Mouse (Mus musculus) heart, postnatal 0 days (tissue): Measurements from ENCODE around the gene Pbx4. TPM values are rescaled to one million over a fixed set of nuclear protein-coding genes. Genes with fewer than 3 reads are reported as not detected.

Experiments
- ATAC-seq: fragments of 200-750 bp; cut with Nextera tagmentation; 2 replicates; pipeline ENCODE4 v1.8.0; 2017; ENCODE audit warnings: low read depth, moderate number of reproducible peaks, moderate library complexity; ENCODE audit not compliant: insufficient read depth
- DNase-seq: peaks from one replicate; pipeline ENCODE4 v3.0.0-alpha.2; 2016; ENCODE audit warnings: low spot score
- H3K27ac ChIP-seq: fragments of 300-500 bp; sonication (generic); 2 replicates; pipeline ENCODE4 v1.5.1; 2014; ENCODE audit warnings: low read depth, mild to moderate bottlenecking
- H3K27me3 ChIP-seq: fragments of 300-500 bp; sonication (generic); 2 replicates; pipeline ENCODE4 v1.6.1; 2014; ENCODE audit warnings: low read length, mixed read lengths; ENCODE audit not compliant: control insufficient read depth, insufficient read depth
- H3K36me3 ChIP-seq: fragments of 300-500 bp; sonication (generic); replicated peaks from 2 replicates; pipeline ENCODE4 v1.6.1; 2014; ENCODE audit warnings: low read length, mixed read lengths; ENCODE audit not compliant: control insufficient read depth, insufficient read depth
- H3K4me1 ChIP-seq: fragments of 300-500 bp; sonication (generic); 2 replicates; pipeline ENCODE4 v1.6.1; 2014; ENCODE audit warnings: antibody characterized with exemption; ENCODE audit not compliant: control insufficient read depth, insufficient read depth
- H3K4me2 ChIP-seq: fragments of 300-500 bp; sonication (generic); 2 replicates; pipeline ENCODE4 v1.6.1; 2014; ENCODE audit warnings: low read depth, mild to moderate bottlenecking, low read length, moderate library complexity
- H3K4me3 ChIP-seq: fragments of 300-500 bp; sonication (generic); 2 replicates; pipeline ENCODE4 v1.5.1; 2014; ENCODE audit warnings: low read depth, low read length
- H3K9ac ChIP-seq: fragments of 300-500 bp; sonication (generic); replicated peaks from 2 replicates; pipeline ENCODE4 v1.6.1; 2014; ENCODE audit warnings: low read depth, low read length, mixed read lengths
- H3K9me3 ChIP-seq: fragments of 300-500 bp; sonication (generic); replicated peaks from 2 replicates; pipeline ENCODE4 v1.6.1; 2016; ENCODE audit warnings: low read length; ENCODE audit not compliant: control insufficient read depth
- CTCF ChIP-seq: IDR thresholded peaks from 2 replicates; pipeline ENCODE4 v1.5.1; 2016; ENCODE audit warnings: antibody characterized with exemption, control low read depth, low read depth
- EP300 ChIP-seq: IDR thresholded peaks from 2 replicates; pipeline ENCODE4 v1.6.1; 2016; ENCODE audit warnings: antibody characterized with exemption, low read depth
- WGBS: fragments of 180-500 bp; shearing (Covaris S2); extraction: QIAGEN DNeasy Blood & Tissue Kit; methylation state at CpG from one replicate; pipeline ENCODE4 v1.1.7; 2014; 5-methylcytosine and 5-hydroxymethylcytosine counted together
- polyA plus RNA-seq: library from polyadenylated mRNA; unstranded; fragments of >200 nt; fragmentation: Nextera tagmentation; extraction: Ambion mirVana; gene quantifications from 2 replicates; pipeline ENCODE4 v1.2.1, GENCODE M21; 2015
- total RNA-seq: library from RNA; depleted of rRNA; stranded (reverse); fragments of >200 nt; gene quantifications from 2 replicates; pipeline ENCODE4 v1.2.3, GENCODE M21; 2014; ENCODE audit warnings: low replicate concordance

The Pbx4 gene
- total and polyA plus RNA-seq, 2 experiments from 2014 or later, result 1.9 TPM; not detected in 1

- Histone ChIP-seq H3K27me3 (no peaks in the 10 kb centered on the region), H3K9ac (no peak overlapping the region), H3K4me2 (no peak overlapping the region), H3K27ac (no peak overlapping the region), H3K4me3 (no peak overlapping the region), H3K4me1 (peaks cover 7% of the 10 kb centered on the region; the same call in 1 of the 2 replicates), H3K9me3 (no peaks in the 10 kb centered on the region), H3K36me3 (no peaks in the 10 kb centered on the region)
- WGBS, result 39% methylated on average over 3 of the region's 3 CpGs
- TF ChIP-seq CTCF (peak; percentile 20), EP300 (no peak)
- no peak for DNase-seq
- no peak for ATAC-seq
Observed at GRCm38 (mm10) chr8:69849899-69850298, 17.6 kb downstream of the Pbx4 start.

GRCm38 (mm10) chr8:69850926-69851506 is 18.7 kb downstream of the Pbx4 start:
- Histone ChIP-seq H3K36me3 (no peaks in the 10 kb centered on the region), H3K4me1 (peaks cover 7% of the 10 kb centered on the region; the same call in 1 of the 2 replicates), H3K9ac (no peak overlapping the region), H3K4me2 (no peak overlapping the region), H3K9me3 (no peaks in the 10 kb centered on the region), H3K27me3 (no peaks in the 10 kb centered on the region), H3K4me3 (no peak overlapping the region), H3K27ac (no peak overlapping the region)
- TF ChIP-seq EP300 (no peak), CTCF (no peak)
- ATAC-seq (no peak), DNase-seq (no peak)
- 74% methylated on average over 7 of the region's 7 CpGs for WGBS

- no peaks in the 10 kb centered on the region for H3K36me3 ChIP-seq
- TF ChIP-seq EP300 (no peak), CTCF (no peak)
- no peak overlapping the region for H3K9ac ChIP-seq
- no peak for DNase-seq
- no peak overlapping the region for H3K4me3 ChIP-seq
- no peaks in the 10 kb centered on the region for H3K27me3 ChIP-seq
- H3K27ac ChIP-seq, result no peak overlapping the region
- H3K4me1 ChIP-seq, result peaks cover 2% of the 10 kb centered on the region; the same call in 1 of the 2 replicates
- WGBS, result 86% methylated on average over 10 of the region's 10 CpGs
- H3K4me2 ChIP-seq, result no peak overlapping the region
- no peak for ATAC-seq
- H3K9me3 ChIP-seq, result no peaks in the 10 kb centered on the region
Observed at GRCm38 (mm10) chr8:69853869-69854268, 21.6 kb downstream of the Pbx4 start.

- H3K27ac ChIP-seq, result no peak overlapping the region
- H3K4me1 ChIP-seq, result no peaks in the 10 kb centered on the region
- H3K4me2 ChIP-seq, result no peak overlapping the region
- TF ChIP-seq EP300 (no peak), CTCF (0 out of 2 replicates have a peak, but pooled peaks have one; percentile 15)
- DNase-seq (no peak), ATAC-seq (no peak)
- 52% methylated on average over 4 of the region's 4 CpGs for WGBS
- H3K9ac ChIP-seq, result no peak overlapping the region
- no peaks in the 10 kb centered on the region for H3K36me3 ChIP-seq
- H3K9me3 ChIP-seq, result no peaks in the 10 kb centered on the region
- no peak overlapping the region for H3K4me3 ChIP-seq
- no peaks in the 10 kb centered on the region for H3K27me3 ChIP-seq
Observed at GRCm38 (mm10) chr8:69860807-69861206, 28.5 kb downstream of the Pbx4 start.

GRCm38 (mm10) chr8:69861251-69861650 is 29.0 kb downstream of the Pbx4 start:
- TF ChIP-seq CTCF, result no peak
- TF ChIP-seq EP300, result no peak
- no peaks in the 10 kb centered on the region for H3K9me3 ChIP-seq
- no peak overlapping the region for H3K4me2 ChIP-seq
- H3K4me1 ChIP-seq, result no peaks in the 10 kb centered on the region
- WGBS, result 45% methylated on average over 2 of the region's 2 CpGs
- no peak overlapping the region for H3K27ac ChIP-seq
- no peak overlapping the region for H3K4me3 ChIP-seq
- no peaks in the 10 kb centered on the region for H3K27me3 ChIP-seq
- H3K36me3 ChIP-seq, result no peaks in the 10 kb centered on the region
- DNase-seq (no peak), ATAC-seq (no peak)
- no peak overlapping the region for H3K9ac ChIP-seq
